ENCODE assay signal across 8 mouse cellular contexts in the genomic region with DNA sequence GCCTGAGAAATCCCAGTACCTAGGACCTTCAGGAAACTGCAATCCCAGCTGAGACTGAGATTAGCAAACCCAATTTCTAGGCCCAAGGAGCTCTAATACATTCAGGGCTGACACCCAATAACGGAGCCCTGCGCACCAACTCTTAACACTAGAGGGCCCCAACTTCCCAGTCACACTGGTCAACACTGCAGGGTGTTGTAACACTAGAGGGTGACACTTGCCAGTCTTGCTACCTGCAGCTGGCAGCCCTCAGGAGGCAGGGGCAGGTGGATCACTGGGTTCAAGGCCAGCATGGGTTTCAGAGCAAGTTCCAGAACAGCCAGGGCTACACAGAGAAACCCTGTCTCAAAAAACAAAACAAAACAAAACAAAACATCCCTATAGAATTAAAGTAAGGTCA. TPM values are rescaled to one million over a fixed set of nuclear protein-coding genes. Genes with fewer than 3 reads are reported as not detected.
DNase-seq lines count a peak whose midpoint lies in the region.

No protein-coding gene starts in this region.

- H3K36me3 ChIP-seq in heart, embryonic 10.5 days, result peaks cover 5% of the 10 kb centered on the region; the same call in 1 of the 2 replicates

- no peaks in the 10 kb centered on the region for H3K9me3 ChIP-seq in heart, embryonic 10.5 days

- peak; percentile 75 for DNase-seq in CD4-positive helper T cell, adult 2 months (ENCODE audit: low read depth, low spot score)
- peak; percentile 87 for DNase-seq in R1 (ENCODE audit: low read depth, low spot score)
- peak; percentile 53 for DNase-seq in embryo, embryonic 9.5 days (ENCODE audit: extremely low spot score)
- peak; percentile 85 for DNase-seq in heart, embryonic 10.5 days (ENCODE audit: low spot score)
- DNase-seq in kidney, adult 8-10 months, result peak; percentile 72 to 83
- peak; percentile 75 for DNase-seq in lung, postnatal 10 days
- peak; percentile 39 for DNase-seq in retina, adult 2 months (ENCODE audit: low read depth, low spot score)
- no peak for DNase-seq in right cerebral cortex, postnatal 4 days

- WGBS in heart, embryonic 10.5 days, result 13% methylated on average over 2 of the region's 2 CpGs

- peaks cover 19% of the 10 kb centered on the region for H3K4me1 ChIP-seq in heart, embryonic 10.5 days

- no peaks in the 10 kb centered on the region for H3K27me3 ChIP-seq in heart, embryonic 10.5 days (ENCODE audit: insufficient read depth, poor library complexity, severe bottlenecking)

- H3K4me3 ChIP-seq in heart, embryonic 10.5 days, result peak overlapping the region; percentile 90

- H3K27ac ChIP-seq in heart, embryonic 10.5 days, result peak overlapping the region; percentile 97

RNA-seq across cellular contexts. Expression of gene Zc3h14, which starts 0.6 kb away (rescaled TPM):
- polyA plus RNA-seq in heart, embryonic 10.5 days (2016; fragmentation: Nextera tagmentation; extraction: Ambion mirVana), result 104 and 128 TPM in 2 replicates

RNA-seq across cellular contexts. Expression of gene Ptpn21, which starts 8.9 kb away (rescaled TPM):
- 9.0 and 9.3 TPM in 2 replicates for polyA plus RNA-seq in heart, embryonic 10.5 days (2016; fragmentation: Nextera tagmentation; extraction: Ambion mirVana)
